Mouse (Mus musculus): ENCODE data around the gene Pde10a.
A peak's percentile ranks its signal among the peaks of the same experiment; 100 is the strongest.

Pde10a gene

GRCm38 (mm10) chr17:8802889-8803799 is 278.0 kb downstream of the Pde10a start:
- DNase-seq: no peak

DNA sequence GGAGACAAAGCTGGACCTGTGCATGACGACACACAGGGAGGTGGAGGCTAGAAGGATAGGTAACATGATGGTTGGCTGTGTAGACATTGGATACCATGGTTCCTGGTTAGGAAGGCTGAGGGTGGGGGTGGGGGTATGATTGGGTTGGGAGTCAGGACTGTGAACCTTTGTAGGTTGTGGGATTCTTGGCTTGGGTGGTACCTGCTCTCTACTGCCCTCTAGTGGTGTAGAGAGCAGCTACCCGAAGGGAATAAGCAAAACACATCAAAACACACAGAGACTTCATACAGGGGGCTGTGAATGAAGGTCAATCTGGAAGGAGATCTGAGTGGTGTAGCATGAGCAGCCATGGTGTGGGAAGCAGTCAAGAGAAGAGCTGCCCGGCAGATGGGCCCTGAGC is 282.2 kb downstream of the Pde10a start:
- peak in 1 of 2 experiments; percentile 33 for DNase-seq

GRCm38 (mm10) chr17:8809771-8810170 is 284.6 kb downstream of the Pde10a start:
- no peak for DNase-seq

DNA sequence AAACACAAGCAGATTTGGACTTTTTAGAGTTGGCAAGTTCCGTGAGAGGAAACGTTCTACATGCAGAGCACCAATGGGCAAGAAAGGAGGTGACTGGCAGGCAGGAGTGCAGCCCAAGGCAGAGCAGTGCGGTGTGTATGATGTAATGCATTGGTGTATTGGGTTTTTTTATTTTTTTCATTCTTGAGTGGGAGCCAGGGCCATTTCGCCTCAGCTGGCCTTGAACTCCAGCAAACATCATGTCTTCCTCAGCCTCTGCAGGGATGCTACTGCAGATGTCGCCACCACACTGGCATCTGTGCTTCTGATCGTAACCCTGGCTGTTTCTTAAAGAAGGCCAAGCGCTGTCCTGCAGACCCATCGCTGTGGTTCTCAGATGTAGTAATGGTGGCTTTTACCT is 285.0 kb downstream of the Pde10a start:
- DNase-seq: no peak

DNA sequence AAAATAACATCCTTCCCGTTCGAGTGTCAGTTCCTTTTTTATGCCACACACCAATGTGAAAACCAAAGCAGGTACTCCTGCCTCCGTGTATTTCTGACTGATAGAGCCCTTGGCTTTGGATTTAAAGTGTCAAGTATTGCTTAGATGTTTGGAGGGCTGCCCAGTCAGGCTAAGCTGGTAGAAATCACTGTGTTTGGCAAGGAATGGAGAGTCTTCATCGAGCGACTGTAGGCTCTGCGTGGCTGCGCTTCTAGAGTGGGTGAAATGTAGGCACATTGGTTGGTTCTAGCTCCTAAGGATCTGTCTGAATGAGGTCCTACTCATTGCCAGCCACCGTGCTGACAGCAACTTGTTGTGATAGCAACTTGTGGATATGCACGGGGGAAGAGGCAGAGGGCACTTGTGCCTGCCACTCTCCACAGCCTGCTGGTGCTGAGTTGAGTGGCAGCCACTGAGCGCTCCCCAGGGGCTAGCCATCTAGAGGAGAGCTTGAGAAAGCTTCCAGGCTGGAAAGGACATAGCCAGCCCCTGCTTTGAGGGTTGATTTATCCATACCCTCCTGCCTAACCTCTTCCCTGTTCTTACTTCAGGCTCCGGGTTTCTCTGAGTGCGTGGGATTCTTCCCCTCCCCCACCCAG is 287.2 kb downstream of the Pde10a start:
- DNase-seq: peak in 1 of 2 experiments; percentile 32

DNA sequence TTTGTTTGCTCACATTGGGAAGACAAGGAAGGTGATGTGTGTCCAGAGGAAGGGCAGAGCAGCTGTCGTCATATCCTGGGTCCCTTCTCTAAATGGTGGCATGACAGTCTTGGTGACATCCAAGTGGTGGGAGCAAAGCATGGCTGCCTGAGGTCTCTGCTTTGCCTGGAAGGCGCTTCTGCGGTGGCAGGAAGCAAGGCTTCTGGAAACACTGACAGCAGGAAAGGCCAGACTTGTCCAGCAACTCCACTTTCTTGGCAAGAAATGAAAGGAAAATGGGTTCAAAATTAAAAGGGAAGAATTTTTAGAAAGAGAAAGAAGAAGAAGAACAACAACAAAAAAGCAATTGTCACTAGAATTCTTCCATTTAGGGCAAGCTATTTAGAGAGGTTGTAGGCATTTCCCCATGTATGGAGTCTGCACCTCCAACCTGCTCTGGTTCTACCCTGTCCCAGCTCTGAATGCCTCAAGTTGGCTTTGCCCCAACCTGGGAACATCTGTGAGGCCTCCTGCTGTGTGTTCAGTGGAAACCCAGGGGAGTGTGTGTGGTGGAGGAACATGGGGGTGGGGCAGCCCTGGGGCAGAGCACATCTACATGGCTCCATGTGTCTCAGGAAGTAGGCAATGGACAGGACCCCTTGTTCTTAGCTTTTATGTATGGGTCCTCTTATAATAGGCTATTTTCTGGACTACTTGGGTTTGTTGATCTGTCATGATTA is 288.8 kb downstream of the Pde10a start:
- peak; percentile 43 to 67 for DNase-seq

GRCm38 (mm10) chr17:8815376-8815775 is 290.2 kb downstream of the Pde10a start:
- DNase-seq: no peak

GRCm38 (mm10) chr17:8815864-8816263 is 290.7 kb downstream of the Pde10a start:
- no peak for DNase-seq

GRCm38 (mm10) chr17:8818675-8819074 is 293.5 kb downstream of the Pde10a start:
- DNase-seq: no peak

DNA sequence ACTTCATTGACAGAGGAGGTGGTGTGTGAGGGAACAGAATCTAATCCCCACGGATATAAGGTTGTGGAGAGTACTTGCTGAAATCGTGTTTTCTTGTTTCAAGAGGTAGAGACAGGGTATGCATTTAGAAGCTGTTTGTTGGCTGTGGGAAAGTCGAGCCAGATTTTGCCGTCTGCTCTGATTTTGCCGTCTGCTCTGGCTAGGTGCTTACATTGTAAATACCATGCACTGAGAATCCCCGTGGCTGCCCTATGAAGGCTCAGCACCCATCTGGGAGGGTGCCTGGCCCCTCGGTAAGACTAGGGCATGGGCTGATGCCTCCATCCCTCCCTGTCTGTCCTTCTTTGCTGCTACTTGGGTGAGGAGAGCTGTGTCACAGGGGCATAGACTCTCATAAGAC is 298.4 kb downstream of the Pde10a start:
- DNase-seq: no peak

GRCm38 (mm10) chr17:8827204-8827603 is 302.0 kb downstream of the Pde10a start:
- no peak for DNase-seq

- no peak for DNase-seq
These were observed 305.8 kb downstream of the Pde10a start for GRCm38 (mm10) chr17:8831001-8831400.

- DNase-seq: no peak
These were observed 311.1 kb downstream of the Pde10a start for GRCm38 (mm10) chr17:8836292-8836691.

DNA sequence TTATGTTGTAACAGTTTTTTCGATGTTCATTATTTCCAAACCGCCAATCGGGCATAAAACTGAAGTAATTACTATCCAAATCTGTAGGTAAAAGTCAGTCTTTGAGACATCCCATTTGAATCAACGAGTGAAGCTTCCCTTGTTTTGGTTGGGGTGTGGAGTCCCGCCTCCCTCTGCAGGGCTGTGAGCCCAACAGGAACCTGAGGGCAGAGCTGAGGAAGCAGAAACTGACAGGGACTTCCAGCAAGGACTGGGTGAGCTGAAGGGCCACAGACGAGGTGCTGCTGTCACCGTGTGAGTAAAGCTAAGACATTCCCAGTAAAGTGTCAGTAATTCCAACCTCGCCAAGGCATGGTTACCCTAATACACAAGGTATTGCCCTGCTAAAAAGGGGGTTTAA is 313.1 kb downstream of the Pde10a start:
- DNase-seq: peak; percentile 45 to 55

DNA sequence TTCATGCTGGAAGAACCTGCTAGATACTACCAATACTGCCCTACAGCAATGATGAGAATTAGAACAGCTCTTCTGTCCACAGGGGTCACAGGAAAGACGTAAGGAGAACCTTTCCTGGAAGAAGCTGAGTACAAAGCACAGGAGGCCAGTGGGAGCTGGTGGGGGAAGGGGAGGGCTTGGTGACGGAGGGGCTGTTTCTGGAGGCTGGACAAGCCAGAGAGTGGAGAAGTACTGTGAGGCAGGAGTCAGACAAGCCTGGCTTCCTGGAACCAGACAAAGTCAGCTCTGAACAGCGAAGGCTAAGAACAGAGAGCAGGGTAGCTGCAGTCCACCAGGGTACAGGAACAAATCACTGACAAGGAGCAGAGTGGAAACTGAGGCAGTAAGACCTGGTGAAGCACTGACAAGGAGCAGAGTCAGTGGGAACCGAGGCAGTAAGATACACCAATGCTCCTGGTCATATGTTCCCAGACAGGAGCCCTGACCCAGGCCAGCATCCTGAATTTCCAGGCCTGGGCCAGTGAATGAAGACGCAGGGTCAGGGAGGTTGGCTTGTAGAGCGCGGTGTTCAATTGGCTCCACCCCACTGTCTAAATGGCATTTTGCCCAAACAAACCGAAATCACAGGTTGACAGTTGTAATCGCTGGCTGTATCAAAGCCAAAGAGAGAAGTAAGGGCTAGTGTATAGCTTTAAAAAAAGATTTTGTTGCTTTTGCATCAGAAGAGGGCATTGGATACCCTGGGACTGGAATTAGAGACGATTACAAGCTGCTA is 314.3 kb downstream of the Pde10a start:
- peak in 1 of 2 experiments; percentile 16 for DNase-seq

GRCm38 (mm10) chr17:8841094-8841493 is 315.9 kb downstream of the Pde10a start:
- DNase-seq: no peak

DNA sequence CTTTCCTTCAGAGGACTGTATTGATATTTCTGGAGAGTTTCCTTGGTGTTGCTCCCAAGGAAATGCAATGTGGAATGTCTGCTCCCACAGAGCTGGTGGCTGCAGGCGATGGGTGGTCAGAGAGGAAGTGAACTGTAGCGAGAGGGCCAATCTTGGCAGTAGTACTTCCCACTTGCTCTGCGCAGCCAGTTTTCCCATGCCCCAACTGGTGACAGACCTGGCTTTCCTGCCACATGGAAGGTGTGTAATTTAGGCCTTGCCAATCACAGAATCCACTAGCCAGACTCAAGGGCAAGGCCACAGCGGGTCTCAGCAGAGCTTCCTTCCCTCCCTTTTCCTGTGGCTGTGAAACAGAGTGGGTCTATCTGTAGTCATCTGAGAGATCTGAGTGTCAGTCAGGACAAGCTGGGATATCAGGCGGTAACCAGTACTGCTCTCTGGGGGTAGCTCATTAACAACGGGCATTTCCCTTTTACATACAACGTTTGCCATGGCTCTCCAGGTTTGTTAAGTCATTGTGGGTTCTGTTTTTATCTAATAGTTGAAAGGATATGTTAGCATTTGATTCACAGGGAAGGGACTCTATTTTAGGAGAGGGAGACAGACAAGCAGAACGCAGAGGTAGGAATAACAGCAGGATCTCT is 316.8 kb downstream of the Pde10a start:
- DNase-seq: peak in 1 of 2 experiments; percentile 50

DNA sequence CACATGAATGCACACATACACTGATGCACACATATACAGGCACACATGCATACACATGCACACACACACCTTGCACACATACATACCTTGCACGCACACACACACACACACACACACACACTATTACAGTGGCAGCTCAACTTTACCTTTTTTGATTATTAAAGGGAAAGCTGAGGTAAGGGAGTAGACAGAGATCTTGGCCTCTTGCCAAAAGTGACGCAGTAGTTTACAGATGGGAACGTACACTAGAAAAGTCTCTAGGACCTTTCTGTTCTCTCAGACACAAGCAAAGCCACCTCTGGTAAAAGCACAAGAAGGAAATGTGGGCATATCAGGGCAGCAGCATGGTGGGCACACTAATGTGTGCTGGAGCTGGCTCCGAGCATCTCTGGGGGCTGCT is 317.5 kb downstream of the Pde10a start:
- DNase-seq: peak in 1 of 2 experiments; percentile 20

GRCm38 (mm10) chr17:8843941-8844340 is 318.8 kb downstream of the Pde10a start:
- DNase-seq: no peak

DNA sequence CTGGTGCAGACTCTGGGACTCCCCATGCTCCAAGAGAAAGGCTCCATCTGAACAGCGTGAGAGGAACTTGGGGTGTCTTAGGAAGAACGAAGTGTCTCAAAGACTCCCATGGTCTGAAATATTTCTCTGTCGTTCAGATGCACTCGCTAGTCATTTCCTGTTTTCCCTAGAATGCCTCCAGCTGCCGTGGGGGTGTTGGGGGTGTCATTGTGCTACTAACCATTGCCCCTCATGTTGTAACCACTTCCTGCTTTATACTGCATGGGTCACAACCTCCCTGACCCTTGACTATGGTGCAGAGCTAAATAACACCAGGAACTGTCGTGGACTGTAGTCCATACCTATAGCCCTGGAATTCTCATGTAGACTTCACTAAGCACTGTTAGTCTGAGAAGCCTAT is 321.3 kb downstream of the Pde10a start:
- DNase-seq: peak; percentile 38 to 61

DNA sequence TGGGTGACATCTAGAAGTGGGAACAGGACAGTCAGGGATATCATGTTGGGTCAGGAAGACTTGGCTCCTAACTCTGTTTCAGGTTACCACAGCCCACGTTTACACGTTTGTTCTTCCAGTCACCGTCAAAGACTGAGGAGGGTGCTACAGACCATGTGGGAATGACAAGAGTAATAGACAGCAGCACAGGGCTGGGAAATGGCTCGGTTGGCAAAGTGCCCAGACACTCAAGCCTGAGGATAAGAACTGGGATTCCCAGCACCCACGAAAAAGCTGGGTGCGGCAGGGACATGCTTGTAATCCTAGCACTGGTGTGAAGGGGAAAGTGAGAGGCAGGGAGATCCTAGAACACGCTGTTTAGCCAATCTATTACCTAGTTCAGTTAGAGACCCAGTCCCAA is 322.4 kb downstream of the Pde10a start:
- peak in 1 of 2 experiments; percentile 40 for DNase-seq

DNA sequence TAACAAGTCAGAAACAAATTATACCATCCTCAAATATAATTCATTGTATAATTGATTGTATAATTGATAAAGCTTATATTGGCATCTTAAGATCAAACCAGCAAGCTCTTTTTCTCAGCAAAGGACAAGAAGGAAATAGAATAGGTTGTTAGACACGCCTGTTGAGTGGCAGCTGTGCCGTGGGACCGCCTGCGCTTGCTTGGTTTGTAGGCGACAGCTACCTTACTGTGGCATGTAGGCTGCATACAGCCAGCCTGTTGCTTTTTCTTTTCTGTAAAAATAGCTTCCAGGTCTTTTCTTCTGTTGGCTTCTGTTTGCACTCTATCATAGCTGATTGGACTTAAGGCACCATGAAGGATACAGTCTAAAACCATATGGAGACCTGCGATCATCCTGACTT is 326.7 kb downstream of the Pde10a start:
- DNase-seq: no peak

All from kidney, postnatal 25 days (tissue).